Mouse (Mus musculus) layer of hippocampus, adult 9-10 months (tissue): ENCODE measurements around the gene Plk5.

ENCODE experiments used
- DNase-seq: peaks from one replicate; pipeline ENCODE4 v3.0.0; 2022; ENCODE audit warnings: low spot score

Gene Plk5

GRCm38 (mm10) chr10:80357336-80357735 is 1.1 kb downstream of the Plk5 start:
- DNase-seq, result no peak

- no peak for DNase-seq
Observed at GRCm38 (mm10) chr10:80357994-80358639, 1.9 kb downstream of the Plk5 start.

- no peak for DNase-seq
Observed at GRCm38 (mm10) chr10:80363734-80364133, 7.5 kb downstream of the Plk5 start.

GRCm38 (mm10) chr10:80365736-80366135 is 9.5 kb downstream of the Plk5 start:
- no peak for DNase-seq

GRCm38 (mm10) chr10:80367954-80368353 is 11.7 kb downstream of the Plk5 start:
- no peak for DNase-seq

- no peak for DNase-seq
Observed at GRCm38 (mm10) chr10:80368392-80368791, 12.1 kb downstream of the Plk5 start.

- no peak for DNase-seq
Observed at GRCm38 (mm10) chr10:80369995-80370747, 13.9 kb downstream of the Plk5 start.

GRCm38 (mm10) chr10:80371411-80371966 is 15.2 kb downstream of the Plk5 start:
- DNase-seq, result no peak

- DNase-seq, result no peak
Observed at GRCm38 (mm10) chr10:80371983-80372382, 15.7 kb downstream of the Plk5 start.

- no peak for DNase-seq
Observed at GRCm38 (mm10) chr10:80372706-80373105, 16.4 kb downstream of the Plk5 start.

- DNase-seq, result no peak
Observed at GRCm38 (mm10) chr10:80374063-80374462, 17.8 kb downstream of the Plk5 start.

- DNase-seq, result peak; percentile 89
Observed at GRCm38 (mm10) chr10:80376160-80376559, 19.9 kb downstream of the Plk5 start.

GRCm38 (mm10) chr10:80377716-80378115 is 21.5 kb downstream of the Plk5 start:
- no peak for DNase-seq

- no peak for DNase-seq
Observed at GRCm38 (mm10) chr10:80382641-80383365, 26.5 kb downstream of the Plk5 start.

GRCm38 (mm10) chr10:80383431-80383830 is 27.2 kb downstream of the Plk5 start:
- DNase-seq, result no peak

- no peak for DNase-seq
Observed at GRCm38 (mm10) chr10:80384115-80384639, 27.9 kb downstream of the Plk5 start.

- no peak for DNase-seq
Observed at GRCm38 (mm10) chr10:80384709-80385108, 28.4 kb downstream of the Plk5 start.

- no peak for DNase-seq
Observed at GRCm38 (mm10) chr10:80385310-80385709, 29.1 kb downstream of the Plk5 start.

GRCm38 (mm10) chr10:80385811-80386734 is 29.8 kb downstream of the Plk5 start:
- DNase-seq, result no peak

- DNase-seq, result no peak
Observed at GRCm38 (mm10) chr10:80386735-80387471, 30.6 kb downstream of the Plk5 start.
